Mouse (Mus musculus) cerebellum, postnatal 36 days (tissue): ENCODE data around the gene Cenpj.

ENCODE experiments used
- DNase-seq, 2 experiments: peaks; one replicate each; pipeline ENCODE4 v3.0.0; 2021 to 2022; ENCODE audit warnings: mixed read lengths in 2 of 2

Gene Cenpj

GRCm38 (mm10) chr14:56544946-56545345 lies 30.3 kb downstream of the Cenpj start:
- no peak for DNase-seq

- DNase-seq, result peak; percentile 17 to 29
These were observed 44.4 kb downstream of the Cenpj start for GRCm38 (mm10) chr14:56530788-56531187.

GRCm38 (mm10) chr14:56514775-56515174 lies 60.5 kb downstream of the Cenpj start:
- no peak for DNase-seq

- no peak for DNase-seq
These were observed 63.1 kb downstream of the Cenpj start for GRCm38 (mm10) chr14:56512084-56512483.

- DNase-seq, result no peak
These were observed 68.5 kb downstream of the Cenpj start for GRCm38 (mm10) chr14:56506743-56507142.

GRCm38 (mm10) chr14:56502407-56502806 lies 72.8 kb downstream of the Cenpj start:
- no peak for DNase-seq

- no peak for DNase-seq
These were observed 85.4 kb downstream of the Cenpj start for GRCm38 (mm10) chr14:56489806-56490205.
